Mouse (Mus musculus): ENCODE results near the gene Habp4.

Gene Habp4

DNA sequence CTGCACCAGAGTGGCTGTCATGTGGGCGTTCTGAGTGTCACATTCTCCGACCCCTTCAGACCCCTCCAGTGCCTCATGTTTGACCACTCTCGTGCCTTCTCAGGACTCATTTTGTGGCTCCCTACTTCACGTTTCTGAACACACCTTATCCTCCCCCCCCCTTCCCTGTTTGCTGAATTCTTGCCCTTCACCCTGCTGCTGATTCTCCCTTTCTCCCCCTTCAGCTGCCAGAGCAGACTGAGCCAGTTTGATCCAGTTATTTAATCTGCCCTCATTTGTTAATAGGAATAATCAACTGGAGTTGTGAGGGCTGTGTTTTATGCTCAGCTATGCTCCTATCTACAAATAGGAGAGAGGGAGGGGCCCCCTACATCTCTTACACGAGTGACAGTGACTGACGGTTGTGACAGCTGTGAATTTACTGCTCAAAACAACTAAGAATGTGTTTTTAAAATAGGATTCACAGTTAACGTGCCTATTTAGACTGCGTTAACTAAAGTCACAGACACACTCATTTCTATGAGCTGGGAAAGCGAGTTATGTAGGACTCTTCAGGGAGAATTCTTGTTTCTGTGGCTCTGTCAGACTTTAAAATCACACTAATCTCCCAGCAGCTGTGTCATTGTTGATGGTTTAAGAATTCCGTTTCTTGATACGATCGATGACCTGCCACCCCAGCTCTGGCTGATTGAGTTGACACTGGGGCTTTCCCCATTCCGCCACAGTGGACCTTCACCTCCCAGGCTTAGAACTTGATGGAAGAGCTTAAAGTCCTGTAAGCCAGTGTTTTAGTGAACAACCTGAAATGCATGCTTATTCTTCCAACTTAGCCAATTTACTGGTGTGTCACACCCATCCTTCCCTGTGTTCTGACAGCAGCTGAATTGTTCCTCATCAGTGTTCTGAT lies 17.4 kb downstream of the Habp4 start:
- no peak for DNase-seq (ENCODE audit: low spot score)

DNA sequence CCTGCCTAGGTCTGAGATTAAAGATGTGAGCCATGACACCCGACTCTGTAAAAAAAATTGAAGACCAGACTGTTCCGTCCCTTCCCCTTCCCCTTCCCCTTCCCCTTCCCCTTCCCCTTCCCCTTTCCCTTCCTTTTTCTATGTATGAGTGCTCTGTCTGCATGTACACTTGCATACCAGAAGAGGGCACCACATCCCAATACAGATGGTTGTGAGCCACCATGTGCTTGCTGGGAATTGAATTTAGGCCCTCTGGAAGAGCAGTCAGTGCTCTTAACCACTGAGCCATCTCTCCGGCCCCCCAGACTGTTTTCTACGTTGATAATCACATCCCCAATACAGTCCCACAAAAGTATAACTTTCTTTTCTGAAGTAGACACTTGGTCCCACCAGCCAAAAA lies 18.7 kb downstream of the Habp4 start:
- DNase-seq (ENCODE audit: low spot score), result no peak

DNA sequence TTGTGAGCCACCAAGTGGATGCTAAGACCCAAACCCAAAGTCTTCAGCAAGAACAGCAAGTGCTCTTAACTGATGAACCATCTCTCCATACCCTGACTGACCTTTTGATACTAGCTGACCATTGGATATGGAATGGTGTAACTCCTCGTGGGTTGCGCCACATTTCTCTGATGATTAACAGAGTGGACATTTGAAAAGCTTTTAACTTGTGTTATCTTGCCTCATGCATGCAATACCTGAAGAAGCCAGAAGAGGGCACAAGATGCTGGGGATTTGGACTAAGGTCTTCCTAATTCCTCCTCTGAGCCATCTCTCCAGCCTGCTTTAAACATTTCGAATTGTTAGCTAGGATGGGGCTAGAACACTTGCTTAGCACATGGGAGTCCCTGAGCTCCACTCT lies 19.3 kb downstream of the Habp4 start:
- peak; percentile 64 for DNase-seq (ENCODE audit: low spot score)

DNA sequence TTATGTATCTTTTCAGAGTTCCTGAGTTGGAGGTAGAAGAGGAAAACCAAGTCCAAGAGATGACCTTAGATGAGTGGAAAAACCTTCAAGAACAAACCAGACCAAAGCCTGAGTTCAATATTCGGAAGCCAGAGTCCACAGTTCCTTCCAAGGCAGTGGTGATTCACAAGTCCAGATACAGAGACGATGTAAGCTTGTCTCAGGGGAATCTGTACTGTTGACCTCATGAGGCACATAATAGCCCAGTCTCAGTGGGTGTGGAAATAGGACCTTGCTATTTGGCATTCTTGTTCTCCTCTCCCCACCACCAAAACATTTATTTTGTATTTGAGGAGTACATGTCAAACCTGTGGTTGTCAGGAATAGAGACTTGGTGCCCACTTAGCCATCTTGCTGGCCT lies 20.5 kb downstream of the Habp4 start:
- no peak for DNase-seq (ENCODE audit: low spot score)

DNA sequence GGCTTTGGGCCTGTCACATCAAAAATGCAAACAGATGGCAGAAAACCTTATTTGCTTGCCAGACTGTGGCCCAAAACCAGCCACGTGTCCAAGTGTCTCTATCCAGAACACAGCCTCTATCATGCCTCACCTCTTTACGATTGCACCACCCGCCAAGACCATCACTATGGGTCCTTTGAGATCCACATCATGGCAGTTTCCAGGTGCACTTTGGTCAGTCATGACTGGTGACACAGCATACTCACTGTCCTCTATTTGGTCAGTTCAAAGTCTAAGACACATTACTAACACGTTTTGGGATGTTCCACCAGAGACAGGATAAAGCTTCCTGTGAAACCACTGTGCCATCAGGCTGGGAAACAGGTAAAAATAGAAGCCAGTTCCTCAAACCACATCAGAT lies 22.0 kb downstream of the Habp4 start:
- DNase-seq (ENCODE audit: low spot score), result no peak

DNA sequence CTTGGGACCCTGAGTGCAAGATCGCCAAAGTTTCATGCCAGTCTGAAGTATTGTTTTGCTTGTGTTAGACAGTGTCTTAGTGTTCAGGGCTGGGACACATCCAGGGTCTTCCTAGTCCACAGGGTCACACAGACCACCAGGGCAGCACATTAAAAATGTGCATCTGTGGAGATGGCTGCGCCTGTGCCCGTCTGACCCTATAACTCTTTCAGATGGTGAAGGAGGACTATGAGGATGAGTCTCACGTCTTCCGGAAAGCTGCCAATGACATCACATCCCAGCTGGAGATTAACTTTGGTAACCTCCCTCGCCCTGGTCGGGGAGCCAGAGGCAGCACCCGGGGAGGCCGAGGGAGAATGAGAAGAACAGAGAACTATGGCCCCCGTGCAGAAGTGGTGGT lies 22.7 kb downstream of the Habp4 start:
- DNase-seq (ENCODE audit: low spot score), result no peak

DNA sequence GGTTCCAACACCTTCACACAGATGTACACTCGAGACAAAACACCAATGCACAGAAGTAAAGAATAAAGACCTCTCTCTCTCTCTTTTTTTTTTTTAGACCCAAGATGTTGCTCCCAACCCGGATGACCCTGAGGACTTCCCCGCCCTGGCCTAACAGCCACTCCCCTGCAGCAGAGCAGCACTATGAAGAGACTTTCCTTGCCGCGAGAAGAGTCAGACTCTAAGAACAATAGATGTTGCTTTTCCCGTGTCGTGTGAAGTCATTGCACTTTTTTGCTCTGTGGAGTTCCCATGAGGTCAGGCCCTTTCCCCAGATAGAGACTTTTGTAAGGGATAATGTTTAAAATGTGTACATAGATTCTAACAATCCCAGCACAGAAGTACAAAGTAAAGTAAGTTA lies 23.6 kb downstream of the Habp4 start:
- DNase-seq (ENCODE audit: low spot score), result no peak

DNA sequence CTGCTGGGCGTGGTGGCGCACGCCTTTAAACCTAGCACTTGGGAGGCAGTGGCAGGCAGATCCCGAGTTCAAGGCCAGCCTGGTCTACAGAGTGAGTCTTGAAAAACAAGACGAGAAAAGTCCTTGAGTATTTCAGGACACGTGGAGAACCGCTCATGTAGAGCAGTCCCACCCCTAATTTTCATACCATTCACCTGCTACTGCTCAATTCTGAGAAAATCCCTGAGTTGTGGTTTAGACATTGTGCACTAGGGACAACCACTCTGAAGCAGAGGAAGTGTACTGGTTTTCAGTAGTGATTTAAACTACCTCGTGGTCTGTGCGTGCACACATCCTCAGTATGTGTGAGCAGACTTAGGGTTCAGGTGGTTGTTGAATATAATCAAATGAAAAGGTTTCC lies 24.0 kb downstream of the Habp4 start:
- DNase-seq (ENCODE audit: low spot score), result no peak

DNA sequence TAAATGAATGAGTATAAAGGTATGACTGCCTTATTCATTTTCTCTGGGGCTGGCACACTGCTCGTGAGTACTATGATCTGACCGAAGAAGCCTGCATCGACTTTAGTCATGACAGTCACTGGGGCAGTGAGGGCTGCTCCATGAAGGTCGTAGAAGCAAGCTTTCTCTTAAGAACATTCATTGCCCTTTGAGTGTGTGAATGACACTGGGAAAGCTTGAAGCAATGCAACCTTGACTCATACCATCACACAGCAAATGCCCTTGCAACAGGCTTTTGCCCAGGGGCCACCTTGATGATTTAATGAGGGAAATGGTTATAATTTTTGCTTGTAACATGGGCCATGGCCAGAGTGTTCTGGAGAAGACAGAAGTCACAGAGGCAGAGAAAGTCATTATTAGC lies 24.9 kb downstream of the Habp4 start:
- no peak for DNase-seq (ENCODE audit: low spot score)

DNA sequence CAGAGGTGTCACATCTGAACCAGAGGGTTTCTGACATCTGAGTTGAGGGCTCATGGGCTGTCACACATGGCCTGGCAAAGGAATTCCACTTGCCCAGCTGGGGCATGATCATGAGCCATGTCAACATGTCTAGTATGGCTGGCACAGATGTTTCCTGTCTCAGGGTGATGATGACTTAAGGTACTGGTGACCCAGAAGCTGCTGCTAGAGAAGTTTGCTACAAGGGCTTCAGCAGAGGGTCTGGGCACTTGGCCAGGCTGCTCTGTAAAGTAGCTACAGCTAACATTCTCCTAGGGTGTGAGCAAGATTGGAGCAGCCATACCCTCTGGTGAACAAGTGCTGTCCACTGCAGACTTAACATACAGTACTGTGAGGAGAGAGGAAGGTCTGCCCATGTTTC lies 25.4 kb downstream of the Habp4 start:
- no peak for DNase-seq (ENCODE audit: low spot score)

DNA sequence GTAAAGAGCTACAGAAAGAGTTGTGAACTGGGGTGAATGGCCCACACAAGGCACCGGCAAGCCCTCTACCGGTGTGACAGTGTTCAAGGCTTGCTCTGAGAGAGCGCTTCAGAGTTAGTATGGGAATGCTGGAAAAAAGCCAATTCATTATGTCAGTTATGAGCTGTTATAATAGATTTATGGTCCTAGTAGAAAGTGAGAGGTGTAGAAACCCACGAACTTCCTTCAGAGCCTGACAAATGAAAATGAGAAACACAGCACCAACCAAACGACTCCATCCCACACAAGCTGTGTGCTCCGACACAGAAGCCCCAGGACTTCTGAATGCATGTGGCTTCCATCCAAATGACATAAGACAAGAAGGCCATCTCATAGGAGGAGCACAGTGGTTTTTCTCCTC lies 36.3 kb downstream of the Habp4 start:
- no peak for DNase-seq (ENCODE audit: low spot score)

DNA sequence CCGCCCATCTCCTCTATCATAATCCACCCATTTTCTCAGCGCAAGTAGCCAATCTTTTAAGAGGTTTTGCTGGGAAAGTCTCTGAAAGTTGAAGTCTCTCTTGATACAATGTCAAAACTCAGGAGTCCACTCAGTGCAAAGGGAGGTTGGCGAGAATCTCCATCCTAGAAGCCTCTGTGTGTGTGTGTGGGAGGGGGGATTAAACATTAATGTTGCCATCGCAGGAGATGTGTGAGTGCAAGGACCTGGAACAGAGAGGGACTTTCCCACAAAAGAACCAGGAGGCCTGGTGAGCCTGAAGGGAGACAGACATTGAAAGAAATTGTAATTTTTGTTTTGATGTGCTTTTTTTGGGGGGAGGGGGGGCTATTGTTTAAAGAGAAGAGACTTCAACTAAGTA lies 36.7 kb downstream of the Habp4 start:
- no peak for DNase-seq (ENCODE audit: low spot score)

DNA sequence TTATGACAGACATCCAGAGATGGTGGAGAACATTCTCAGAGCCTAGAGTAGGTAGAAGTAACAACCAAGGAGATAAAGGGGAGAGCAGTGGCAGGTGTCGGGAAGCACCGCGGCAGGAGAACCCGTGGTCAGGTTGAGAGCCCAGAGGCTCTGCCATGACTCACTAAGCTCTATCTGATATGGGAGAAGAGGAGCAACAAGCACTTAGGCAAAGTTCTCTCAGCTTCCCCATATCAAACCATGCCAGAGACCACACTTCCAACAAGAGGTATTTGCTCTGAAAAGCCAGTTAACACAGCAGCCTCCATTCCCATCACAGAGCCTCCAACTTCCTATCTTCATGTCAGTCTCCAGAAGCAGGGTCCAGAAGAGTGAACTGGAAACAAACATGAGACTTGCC lies 39.3 kb downstream of the Habp4 start:
- no peak for DNase-seq (ENCODE audit: low spot score)

DNA sequence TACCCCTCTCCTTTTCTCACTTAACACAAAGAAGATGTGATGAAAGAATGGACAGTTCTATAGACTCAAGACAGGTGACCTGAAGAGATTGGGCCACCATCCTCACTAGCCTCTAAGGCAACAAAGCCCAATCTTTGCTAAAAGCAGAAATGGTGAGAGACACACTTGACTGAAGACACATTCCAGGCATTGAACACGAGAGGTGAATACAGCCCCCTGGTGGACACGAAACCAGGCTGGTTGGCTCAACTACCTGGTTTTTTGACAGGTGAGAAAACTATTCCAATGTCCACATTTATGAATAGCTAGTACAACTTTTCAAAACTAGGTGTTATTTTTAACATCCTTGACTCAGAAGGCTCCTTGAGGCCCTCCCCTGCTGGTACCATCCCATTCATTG lies 43.1 kb downstream of the Habp4 start:
- no peak for DNase-seq (ENCODE audit: low spot score)

DNA sequence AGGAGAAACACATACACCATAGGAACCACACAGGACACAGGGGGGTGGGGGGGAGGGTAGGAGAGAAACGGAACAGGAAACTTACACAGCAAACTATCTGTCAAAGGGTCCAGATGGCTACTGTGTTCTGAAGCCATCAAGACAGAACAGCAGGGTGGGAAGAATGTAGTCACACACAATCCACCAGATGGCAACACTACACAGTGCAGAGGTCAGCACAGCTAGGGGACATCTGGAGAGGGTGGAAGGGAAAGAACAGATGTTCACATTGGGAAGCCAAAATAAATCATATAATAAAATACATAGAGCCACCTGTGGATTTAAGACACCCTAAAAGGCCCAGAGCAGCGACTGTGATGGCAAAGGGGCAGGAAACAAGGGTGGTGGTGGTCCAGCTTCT lies 43.6 kb downstream of the Habp4 start:
- DNase-seq (ENCODE audit: low spot score), result peak; percentile 30

DNA sequence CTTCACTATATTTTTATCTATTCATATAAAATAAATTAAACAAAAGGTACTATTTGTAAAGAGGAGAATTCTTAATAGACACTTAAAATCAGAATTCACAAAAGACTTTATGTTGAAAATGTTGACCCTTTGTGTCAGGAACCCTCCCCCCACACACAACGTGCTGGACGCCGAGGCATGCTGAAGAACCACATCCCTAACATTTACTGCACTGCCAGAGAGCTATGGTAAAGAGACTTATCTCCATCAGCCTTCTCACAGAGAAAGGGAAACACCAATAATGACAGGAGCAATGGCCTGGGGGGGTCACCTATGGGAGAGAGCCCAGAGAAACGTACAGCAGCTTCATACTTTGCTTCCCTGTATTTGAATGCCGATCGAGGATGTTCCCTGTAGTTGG lies 46.5 kb downstream of the Habp4 start:
- no peak for DNase-seq (ENCODE audit: low spot score)

DNA sequence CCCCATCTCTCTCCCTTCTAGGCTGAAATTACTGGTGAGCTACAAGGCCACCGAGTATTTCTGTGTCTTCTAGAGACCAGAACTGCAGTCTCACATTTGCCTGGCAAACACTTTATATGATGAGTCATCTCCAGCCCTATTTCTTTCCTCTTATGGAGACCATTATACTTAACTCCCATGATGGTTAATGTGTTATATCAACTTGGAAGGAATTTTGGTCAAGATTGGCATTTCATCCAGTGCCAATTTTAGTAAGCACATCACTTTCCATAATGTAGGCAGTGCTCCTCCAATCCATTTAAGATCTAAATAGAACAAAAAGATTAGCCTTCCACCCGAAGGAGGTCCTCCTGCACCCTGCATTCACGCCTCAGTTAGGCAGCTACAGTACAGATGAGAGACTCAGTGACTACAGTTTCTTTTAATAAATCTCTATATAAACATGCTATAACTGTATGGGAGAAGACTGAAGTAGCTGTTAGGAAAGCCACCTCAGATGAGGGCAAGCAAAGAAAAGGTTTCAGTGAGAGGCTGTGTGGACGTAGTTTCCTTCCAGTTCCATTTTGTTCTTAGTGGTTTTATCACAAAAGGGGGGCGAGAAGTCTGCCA lies 50.5 kb downstream of the Habp4 start:
- DNase-seq (ENCODE audit: low spot score), result no peak

DNA sequence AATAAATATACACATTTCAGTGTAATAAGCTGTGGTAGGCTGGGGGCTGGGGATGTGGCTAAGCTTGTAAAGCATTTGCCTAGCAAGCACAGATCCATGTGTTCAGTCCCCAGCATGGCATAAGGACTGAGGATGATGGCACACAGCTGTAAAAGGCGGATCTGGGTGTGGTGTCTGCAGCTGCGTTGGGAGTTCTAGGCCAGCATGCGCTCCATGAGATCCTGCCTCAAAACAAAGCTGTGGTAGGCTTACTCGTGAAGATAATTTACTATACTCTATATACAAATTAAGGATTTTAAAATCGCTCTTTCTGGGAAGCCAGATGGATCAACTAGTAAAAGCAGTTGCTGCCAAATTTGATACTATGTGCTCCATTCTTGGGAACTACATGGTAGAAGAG lies 53.3 kb downstream of the Habp4 start:
- DNase-seq (ENCODE audit: low spot score), result no peak

DNA sequence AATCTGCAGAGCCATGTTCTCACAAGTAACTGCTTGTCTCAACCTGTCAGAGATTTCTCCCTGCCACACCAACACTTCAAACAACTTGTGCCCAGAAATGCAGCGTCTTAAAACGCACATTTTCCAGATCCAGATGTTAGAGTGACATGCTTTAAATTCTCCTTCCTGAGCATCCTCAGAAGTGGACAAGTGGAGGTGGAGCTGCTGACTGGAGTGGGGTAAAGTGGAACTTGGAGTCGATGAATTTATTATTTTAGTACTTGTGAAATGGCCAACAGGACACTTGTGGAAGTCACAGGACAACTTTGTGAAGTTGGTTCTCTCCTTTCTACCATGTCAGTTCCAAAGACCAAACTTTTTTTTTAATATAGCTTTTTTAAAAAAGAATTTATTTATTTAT lies 64.1 kb downstream of the Habp4 start:
- DNase-seq (ENCODE audit: low spot score), result no peak

DNA sequence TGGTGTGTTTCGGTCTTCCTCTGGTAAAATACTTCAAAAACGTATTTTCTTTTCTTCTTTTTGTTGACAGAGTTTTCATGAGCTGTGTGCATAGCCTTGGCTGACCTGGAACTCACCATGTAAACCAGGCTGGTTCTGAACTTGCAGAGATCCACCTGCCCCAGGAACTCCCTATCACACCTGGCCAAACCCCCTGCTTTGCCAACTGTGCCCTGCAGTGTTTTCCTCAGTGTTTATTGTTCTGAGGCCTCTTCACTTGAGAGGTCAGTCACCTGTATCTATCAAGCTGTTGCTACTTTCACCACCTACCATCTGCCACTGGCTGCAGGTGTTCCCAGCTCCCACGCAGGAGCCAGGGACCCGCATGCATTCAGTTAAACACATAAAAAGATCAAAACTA lies 65.1 kb downstream of the Habp4 start:
- DNase-seq (ENCODE audit: low spot score), result no peak

DNA sequence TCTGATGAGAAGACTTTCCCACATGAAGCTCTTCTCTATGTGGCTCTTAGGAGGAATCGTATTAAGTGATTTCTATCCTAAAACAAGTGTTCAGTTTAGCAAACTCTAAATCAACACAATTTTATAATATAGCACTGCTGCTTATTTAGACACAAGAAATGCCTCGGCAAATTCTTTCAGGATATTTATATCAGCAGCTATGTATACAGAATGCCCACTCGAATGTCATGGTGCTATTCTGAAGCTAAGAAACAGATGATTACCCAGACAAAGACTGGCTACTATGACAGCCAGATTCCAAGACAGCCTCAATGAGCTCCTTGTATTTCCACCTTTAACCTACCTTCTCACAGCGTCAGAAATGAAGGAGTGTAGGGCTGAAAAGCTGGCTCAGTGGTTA lies 71.5 kb downstream of the Habp4 start:
- DNase-seq (ENCODE audit: low spot score), result no peak

DNA sequence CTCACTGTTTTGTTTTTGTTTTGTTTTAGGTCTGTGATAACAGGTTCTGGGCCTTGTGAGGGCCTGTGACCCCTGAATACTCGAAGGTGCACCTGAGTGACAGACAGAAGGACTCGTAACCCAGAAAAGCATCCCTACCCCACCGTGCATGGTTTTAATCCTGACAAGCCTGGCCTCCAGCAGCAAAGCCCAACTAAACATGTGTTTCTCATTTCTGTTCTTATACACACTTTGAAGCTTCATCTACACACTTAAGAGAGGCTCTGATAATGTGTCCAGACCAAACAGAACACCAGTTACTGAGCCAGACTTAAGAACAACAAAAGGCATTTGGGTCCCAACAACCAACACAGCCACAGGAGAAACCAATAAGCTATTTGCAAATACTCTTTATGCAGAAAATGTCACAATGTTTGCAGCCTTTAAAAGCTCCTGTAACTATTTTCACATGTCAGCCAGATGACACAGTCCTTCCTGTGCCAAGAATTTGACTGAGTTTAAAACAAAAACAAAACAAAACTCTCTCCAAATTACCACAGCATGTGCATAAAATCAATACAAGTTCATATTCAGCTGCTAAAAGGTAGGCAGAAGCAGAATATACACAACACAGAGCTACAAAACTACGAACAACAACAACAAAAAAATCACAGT lies 73.6 kb downstream of the Habp4 start:
- peak; percentile 73 for DNase-seq (ENCODE audit: low spot score)

DNA sequence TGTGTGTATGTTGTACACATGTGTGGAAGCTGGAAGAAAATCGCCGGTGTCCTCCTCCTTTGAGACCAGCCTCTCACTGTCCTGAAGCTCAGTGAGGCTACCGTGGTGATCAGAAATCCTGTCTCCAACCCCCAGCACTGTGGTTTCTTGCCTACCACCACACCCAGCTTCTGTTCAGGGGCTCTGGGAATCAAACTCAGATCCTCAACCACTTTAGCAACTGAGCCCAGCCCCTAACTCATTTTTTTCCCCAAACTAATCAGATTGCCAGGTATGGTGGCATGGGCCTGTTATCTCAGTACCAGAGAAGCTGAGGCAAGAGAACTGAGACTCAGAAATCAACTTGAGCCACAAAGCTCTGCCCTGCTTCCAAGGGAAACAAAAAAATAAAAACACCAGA lies 74.2 kb downstream of the Habp4 start:
- DNase-seq (ENCODE audit: low spot score), result no peak

Data from adipocyte (in vitro differentiated cells).